Mouse (Mus musculus): ENCODE data around the gene Cd3e. TPM values are rescaled to one million over a fixed set of nuclear protein-coding genes. Genes with fewer than 3 reads are reported as not detected.
"Not testable (repeated sequence)": the region's sequence is repeated elsewhere in the genome, so short reads cannot be mapped to it uniquely, and the experiment has no call there.

Gene Cd3e
- total RNA-seq, 2 experiments from 2014 or later, result 0.43 TPM; not detected in 1

- DNase-seq, result no peak
Measured at GRCm38 (mm10) chr9:44977813-44978212, 31.6 kb downstream of the Cd3e start.

- no peak for DNase-seq
Measured at GRCm38 (mm10) chr9:44969450-44969849, 40.0 kb downstream of the Cd3e start.

GRCm38 (mm10) chr9:44967763-44968162, 41.7 kb downstream of the Cd3e start:
- not testable (repeated sequence) for DNase-seq

- peak; percentile 67 for DNase-seq
Measured at GRCm38 (mm10) chr9:44966815-44967242, 42.6 kb downstream of the Cd3e start.

DNA sequence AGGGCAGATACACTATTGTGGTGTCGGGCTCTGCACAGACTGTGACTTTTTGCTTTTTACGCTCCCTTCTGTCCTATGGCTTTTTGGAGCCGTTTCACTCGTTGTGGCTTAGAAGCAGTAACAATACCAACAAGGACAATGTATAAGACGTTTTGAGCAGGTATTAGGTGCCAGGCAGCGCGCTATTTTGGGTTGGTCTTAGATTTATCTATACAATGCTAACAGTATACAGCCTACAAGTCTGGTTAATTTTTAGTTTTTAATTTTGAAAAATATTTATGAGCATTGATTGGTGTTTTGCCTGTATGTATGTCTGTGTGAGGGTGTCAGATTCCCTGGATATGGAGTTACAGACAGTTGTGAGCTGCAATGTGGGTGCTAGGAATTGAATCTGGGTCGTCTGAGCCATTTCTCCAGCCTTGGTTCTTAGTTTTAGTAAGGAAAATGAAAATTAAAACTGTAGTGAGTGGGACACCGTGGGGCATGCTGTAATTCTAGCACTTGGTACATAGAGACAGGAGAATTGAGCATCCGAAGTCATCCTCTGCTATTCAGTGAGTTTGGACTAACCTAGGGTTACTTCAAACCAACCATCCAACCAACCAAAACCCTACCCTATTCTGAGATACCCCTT, 43.5 kb downstream of the Cd3e start:
- DNase-seq, result no peak

DNA sequence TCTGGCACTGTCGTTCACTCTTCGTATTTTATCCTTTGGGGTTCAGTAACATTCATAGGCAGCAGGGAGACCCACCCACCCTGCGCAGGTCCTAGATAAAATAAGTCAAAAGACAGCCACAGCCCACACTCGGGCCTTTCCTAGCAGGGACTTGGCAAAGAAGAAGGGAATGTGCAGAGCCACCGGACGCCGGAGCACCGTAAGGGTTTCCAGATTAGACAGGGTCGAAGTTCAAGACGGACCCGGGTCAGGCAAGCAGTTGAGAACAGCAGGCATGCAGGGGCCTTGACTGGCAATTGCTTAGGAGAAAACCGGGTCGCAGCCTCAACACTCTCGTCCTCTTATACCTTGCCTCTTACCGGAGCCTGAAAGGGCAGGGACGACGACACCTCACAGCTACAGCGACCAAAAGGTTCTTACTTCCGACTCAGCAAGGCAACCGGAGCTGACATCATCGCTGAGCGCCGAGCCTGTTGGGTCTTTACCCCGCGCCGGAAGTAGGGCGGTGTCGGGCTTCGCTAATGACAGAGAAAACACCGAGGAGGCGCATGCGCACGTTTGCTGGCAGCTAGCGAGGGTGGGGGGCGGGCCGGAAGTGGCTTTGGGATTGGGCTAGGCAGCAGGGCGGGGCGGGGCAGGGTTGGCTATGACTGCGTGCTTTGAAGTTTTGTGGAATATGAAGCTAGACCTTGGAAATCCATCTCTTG, 44.1 kb downstream of the Cd3e start, which contains the start of gene Ube4a:
Gene Ube4a (minus strand): TSS at position 475 of the 707 bp plus-strand sequence.
- peak; percentile 97 for DNase-seq

DNA sequence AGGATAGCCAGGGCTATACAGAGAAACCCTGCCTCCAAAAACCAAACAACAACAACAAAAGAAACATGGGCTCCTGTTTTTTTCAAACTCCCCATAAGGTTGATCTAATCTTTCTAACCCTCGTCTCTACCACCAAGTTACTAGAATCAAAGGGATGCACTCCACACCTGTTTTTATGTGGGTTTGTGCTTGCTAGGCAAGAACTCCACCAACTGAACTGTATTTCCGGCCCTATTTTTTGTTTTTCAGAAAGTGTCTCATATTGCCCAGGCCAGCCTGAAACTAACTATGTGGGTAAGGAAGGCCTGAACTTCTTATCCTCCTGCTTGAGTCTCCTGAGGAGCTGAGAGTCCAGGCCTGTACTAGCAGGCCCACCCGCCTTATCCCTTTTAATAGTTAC, 55.0 kb downstream of the Cd3e start:
- no peak for DNase-seq

Other genes with a start within 250 kb of the Cd3e start
- gene Arcn1, start 241.8 kb downstream of the Cd3e start, total RNA-seq (2021), result 10 to 100 TPM; 62.7 to 68.1 TPM
- 10 to 100 TPM; 16.7 to 24.0 TPM for gene Ift46, start 241.7 kb downstream of the Cd3e start, total RNA-seq (2021)
- gene Tmem25, start 210.3 kb downstream of the Cd3e start, total RNA-seq (2021), result 1 to 10 TPM; 7.9 to 9.0 TPM
- under 1 TPM; 0.32 to 0.90 TPM for gene Ttc36, start 206.6 kb downstream of the Cd3e start, total RNA-seq (2021)
- gene Kmt2a, start 128.3 kb downstream of the Cd3e start, total RNA-seq (2021), result 10 to 100 TPM; 10.0 to 15.3 TPM
- gene Atp5l, start 88.9 kb downstream of the Cd3e start, total RNA-seq (2021), result 100 to 1,000 TPM; 769 to 791 TPM
- gene Ube4a, start 44.0 kb downstream of the Cd3e start, total RNA-seq (2021), result 10 to 100 TPM; 32.9 to 35.5 TPM
- gene Cd3g, start 29.2 kb downstream of the Cd3e start, total RNA-seq (2021), result under 1 TPM in 1 of 2 experiments, not detected in 1; 0.54 TPM
- gene Cd3d, start 27.8 kb downstream of the Cd3e start, total RNA-seq (2021), result not detected
- gene Mpzl2, start 30.2 kb upstream of the Cd3e start, total RNA-seq (2021), result under 1 TPM; 0.19 to 0.41 TPM
- 1 to 10 TPM; 1.2 to 1.5 TPM for gene Mpzl3, start 45.6 kb upstream of the Cd3e start, total RNA-seq (2021)
- gene Jaml, start 69.6 kb upstream of the Cd3e start, total RNA-seq (2021), result under 1 TPM; 0.28 to 0.86 TPM
- gene Scn2b, start 108.2 kb upstream of the Cd3e start, total RNA-seq (2021), result 1 to 10 TPM; 1.7 to 1.9 TPM
- 100 to 1,000 TPM; 202 to 205 TPM for gene Scn4b, start 128.8 kb upstream of the Cd3e start, total RNA-seq (2021)
- gene BC049352, start 172.4 kb upstream of the Cd3e start, total RNA-seq (2021), result 1 to 10 TPM; 1.7 to 1.9 TPM
- gene Tmprss4, start 194.5 kb upstream of the Cd3e start, total RNA-seq (2021), result not detected

Data from gastrocnemius, postnatal 25 days (tissue).